Mouse (Mus musculus) kidney, postnatal 14 days (tissue): ENCODE data around the gene Gm45062.

ENCODE experiments used
- DNase-seq: peaks from one replicate; pipeline ENCODE4 v3.0.0; 2022; ENCODE audit warnings: mixed read lengths

Gm45062 gene

GRCm38 (mm10) chr6:8259004-8259666 is at the start of gene Gm45062, which contains the start of the genes Rpa3 and Umad1:
Gene Gm45062 (plus strand): TSS chr6:8259450.
Gene Rpa3 (minus strand): TSS chr6:8259173.
Gene Umad1 (plus strand): TSS chr6:8259288.
- DNase-seq: peak; percentile 98

- DNase-seq: no peak
These were observed 49.4 kb upstream of the Gm45062 start for GRCm38 (mm10) chr6:8209866-8210186.

GRCm38 (mm10) chr6:8210661-8211060 is 48.6 kb upstream of the Gm45062 start:
- no peak for DNase-seq

GRCm38 (mm10) chr6:8227035-8227434 is 32.2 kb upstream of the Gm45062 start:
- DNase-seq: no peak

GRCm38 (mm10) chr6:8228596-8228995 is 30.7 kb upstream of the Gm45062 start:
- DNase-seq: no peak

- DNase-seq: no peak
These were observed 934 bp upstream of the Gm45062 start for GRCm38 (mm10) chr6:8258316-8258715.

GRCm38 (mm10) chr6:8259667-8260044 is 406 bp downstream of the Gm45062 start:
- no peak for DNase-seq

- no peak for DNase-seq
These were observed 11.8 kb downstream of the Gm45062 start for GRCm38 (mm10) chr6:8271047-8271446.

- peak; percentile 52 for DNase-seq
These were observed 15.3 kb downstream of the Gm45062 start for GRCm38 (mm10) chr6:8274387-8275054.

- DNase-seq: peak; percentile 72
These were observed 15.8 kb downstream of the Gm45062 start for GRCm38 (mm10) chr6:8275098-8275497.

- DNase-seq: no peak
These were observed 17.2 kb downstream of the Gm45062 start for GRCm38 (mm10) chr6:8276431-8276830.

- no peak for DNase-seq
These were observed 19.3 kb downstream of the Gm45062 start for GRCm38 (mm10) chr6:8278426-8279002.

GRCm38 (mm10) chr6:8283255-8283654 is 24.0 kb downstream of the Gm45062 start:
- no peak for DNase-seq

- no peak for DNase-seq
These were observed 26.2 kb downstream of the Gm45062 start for GRCm38 (mm10) chr6:8285401-8285960.

GRCm38 (mm10) chr6:8286146-8286545 is 26.9 kb downstream of the Gm45062 start:
- no peak for DNase-seq

GRCm38 (mm10) chr6:8288755-8289580 is 29.7 kb downstream of the Gm45062 start:
- no peak for DNase-seq

- DNase-seq: no peak
These were observed 35.0 kb downstream of the Gm45062 start for GRCm38 (mm10) chr6:8294048-8294784.

- DNase-seq: no peak
These were observed 40.0 kb downstream of the Gm45062 start for GRCm38 (mm10) chr6:8299066-8299863.

- no peak for DNase-seq
These were observed 48.9 kb downstream of the Gm45062 start for GRCm38 (mm10) chr6:8307878-8308775.

- no peak for DNase-seq
These were observed 53.3 kb downstream of the Gm45062 start for GRCm38 (mm10) chr6:8312554-8312953.
